In the genomic region with DNA sequence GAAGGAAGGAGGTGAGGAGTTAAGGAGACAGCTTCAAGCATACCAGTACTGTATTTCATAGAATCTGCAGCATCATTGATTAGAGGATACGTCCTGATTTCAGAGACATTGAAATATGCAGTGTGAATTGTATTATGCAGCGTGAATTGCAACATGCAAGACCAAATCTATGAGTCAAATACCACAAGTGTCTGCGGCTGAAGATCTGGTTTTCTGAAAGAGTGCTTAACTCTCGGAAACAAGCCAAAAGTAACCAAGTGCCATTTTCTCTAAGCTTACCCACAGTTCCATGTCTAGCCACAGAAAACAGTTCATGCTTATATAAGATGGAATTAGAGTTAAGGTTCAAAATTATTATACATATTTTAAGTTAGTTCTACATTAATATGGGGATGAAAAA, we compare ENCODE assay signal across 24 mouse cellular contexts.
"Had no signal": no experiment of that assay in that cellular context is flagged by ENCODE, and none has a peak within 500 bp of the region (broad histone marks: within the 10 kb centered on the region; RNA-seq: fewer than 3 reads in every experiment).

No protein-coding gene starts in this region.

- H3K27me3 ChIP-seq: kidney, embryonic 15.5 days; limb, embryonic 12.5 days; limb, embryonic 15.5 days; lung, embryonic 15.5 days; megakaryocyte, embryonic 14.5 days; midbrain, embryonic 15.5 days had no signal

- ATAC-seq: liver, postnatal 0 days; midbrain, embryonic 15.5 days had no signal

- H3K4me3 ChIP-seq: kidney, embryonic 15.5 days; left cerebral cortex, adult 2 months; limb, embryonic 12.5 days; limb, embryonic 15.5 days; lung, embryonic 15.5 days; megakaryocyte, embryonic 14.5 days; midbrain, embryonic 10.5 days; midbrain, embryonic 15.5 days had no signal

- H3K36me3 ChIP-seq: kidney, embryonic 15.5 days; limb, embryonic 12.5 days; limb, embryonic 15.5 days; lung, embryonic 15.5 days; midbrain, embryonic 10.5 days; midbrain, embryonic 15.5 days had no signal

- H3K9ac ChIP-seq: kidney, embryonic 15.5 days; limb, embryonic 12.5 days; limb, embryonic 15.5 days; liver, embryonic 14.5 days; liver, postnatal 0 days; lung, embryonic 15.5 days; midbrain, embryonic 15.5 days had no signal

- H3K4me1 ChIP-seq: kidney, embryonic 15.5 days; limb, embryonic 12.5 days; limb, embryonic 15.5 days; lung, embryonic 15.5 days; midbrain, embryonic 10.5 days; midbrain, embryonic 15.5 days had no signal

- H3K9me3 ChIP-seq: kidney, embryonic 15.5 days; limb, embryonic 15.5 days; lung, embryonic 15.5 days; megakaryocyte, embryonic 14.5 days; midbrain, embryonic 10.5 days; midbrain, embryonic 15.5 days had no signal

- H3K4me2 ChIP-seq: kidney, embryonic 15.5 days; limb, embryonic 12.5 days; limb, embryonic 15.5 days; liver, embryonic 11.5 days; lung, embryonic 15.5 days; midbrain, embryonic 15.5 days had no signal

- DNase-seq: kidney, adult 11 months; kidney, adult 8-10 months; kidney, postnatal 10 days; kidney, postnatal 36 days; layer of hippocampus, postnatal 36 days; left cerebral cortex, postnatal 4 days; liver, postnatal 0 days; lung, postnatal 14 days; right cerebral cortex, postnatal 14 days; right cerebral cortex, postnatal 4 days; thymus, adult 2 months; thymus, postnatal 14 days; thymus, postnatal 4 days had no signal

- H3K27ac ChIP-seq: kidney, embryonic 15.5 days; left cerebral cortex, adult 2 months; limb, embryonic 12.5 days; limb, embryonic 15.5 days; liver, embryonic 14.5 days; lung, embryonic 15.5 days; midbrain, embryonic 10.5 days; midbrain, embryonic 15.5 days; stomach, postnatal 0 days had no signal
